Comparison of ENCODE assay signal across 9 mouse cellular contexts in the genomic region with DNA sequence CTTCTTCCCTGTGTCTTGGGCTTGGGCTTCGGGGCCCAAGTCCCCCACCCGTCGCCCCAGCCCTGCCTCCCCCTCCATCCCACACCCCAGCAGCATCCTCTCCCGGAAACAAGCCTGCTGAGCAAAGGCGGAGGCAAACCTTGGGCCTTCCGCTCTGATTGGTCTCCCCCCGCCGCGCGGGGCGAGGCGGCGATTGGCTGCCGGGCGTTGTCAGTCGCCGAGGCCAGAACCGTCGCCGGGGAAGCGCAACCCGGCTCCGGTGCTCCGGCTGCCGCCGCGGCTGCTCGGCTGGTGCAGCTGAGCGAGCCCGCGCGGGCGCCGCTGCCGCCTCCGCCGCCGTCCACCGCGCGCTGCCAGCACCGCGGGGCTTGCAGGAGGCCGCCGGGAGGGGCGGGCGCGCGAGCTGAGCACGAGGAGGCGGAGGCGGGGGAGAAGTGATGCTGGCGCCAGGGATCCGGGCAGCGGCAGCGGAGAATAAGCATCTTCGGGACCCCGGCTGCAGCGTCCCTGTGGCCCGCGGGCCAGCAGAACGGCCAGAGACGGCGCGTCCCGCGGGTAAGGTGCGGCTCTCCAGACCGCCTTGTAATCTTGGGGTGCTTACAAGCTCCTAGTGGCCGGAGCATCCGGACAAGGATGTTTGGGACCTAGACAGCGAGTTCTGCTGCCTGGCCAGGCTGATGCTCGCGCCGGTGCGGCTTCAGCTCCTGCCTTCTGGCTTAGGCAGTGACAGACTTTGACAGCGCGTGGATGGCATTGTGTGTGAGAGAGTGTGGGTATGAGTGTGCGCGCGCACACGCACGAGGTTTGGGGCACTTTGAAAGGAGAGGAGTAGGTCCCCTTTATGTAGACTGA. TPM values are rescaled to one million over a fixed set of nuclear protein-coding genes. Genes with fewer than 3 reads are reported as not detected.
DNase-seq lines count a peak whose midpoint lies in the region; TF ChIP-seq lines count a peak whose summit lies in the region.
"Had no signal": no experiment of that assay in that cellular context is flagged by ENCODE, and none has a peak within 500 bp of the region (broad histone marks: within the 10 kb centered on the region; RNA-seq: fewer than 3 reads in every experiment).

TSS of gene B3galt1 (plus strand) at position 392 of the 852 bp plus-strand sequence.

- TF ChIP-seq CTCF in left cerebral cortex, adult 2 months (IDR thresholded peaks at IDR 0.05): no peak

- intact Hi-C loops in left cerebral cortex, adult 2 months (cut with DNase I): loop anchor here (2.0 to 10.0 kb wide), 6 partner anchors 47 to 783 kb away; no protein-coding TSS in a partner anchor

- H3K27ac ChIP-seq in left cerebral cortex, adult 2 months: peak within 1 kb of the TSS; percentile 98

- peak; percentile 87 for DNase-seq in adrenal gland, postnatal 10 days
- DNase-seq in embryo, embryonic 10.5 days (ENCODE audit: low spot score): peak; percentile 92
- peak; percentile 87 for DNase-seq in gastrocnemius, postnatal 25 days
- DNase-seq in induced T-regulatory cell, adult 2 months (ENCODE audit: low read depth): peak; percentile 39
- peak; percentile 89 to 93 for DNase-seq in left cerebral cortex, adult 2 months (ENCODE audit: extremely low spot score in 1 of 2, low spot score in 2 of 2)
- DNase-seq in lung, postnatal 36 days: peak; percentile 59
- DNase-seq in right cerebral cortex, postnatal 10 days (ENCODE audit: low spot score in 2 of 2): peak; percentile 96 to 97
- peak; percentile 71 for DNase-seq in yolk sac, embryonic 10.5 days (ENCODE audit: low spot score)

- H3K4me3 ChIP-seq in left cerebral cortex, adult 2 months: peak within 1 kb of the TSS; percentile 83

RNA-seq across cellular contexts. Expression of gene B3galt1, which starts in this region (rescaled TPM):
- 10 to 100 TPM in 1 of 2 experiments, 1 to 10 TPM in 1; 9.7 to 12.0 TPM for total RNA-seq in adrenal gland, postnatal 10 days (2021)
- total RNA-seq in gastrocnemius, postnatal 25 days (2021): 1 to 10 TPM; 1.9 to 2.8 TPM
- total RNA-seq in left cerebral cortex, adult 2 months (2021): 10 to 100 TPM; 82.0 to 94.2 TPM
- total RNA-seq: neutrophil, adult 5-6 weeks had no signal

Comparison
In these comparisons a context has a peak if more than half of its experiments do, and no peak if none do; other contexts are left out.
1. Peak in every context shown above with its lines: DNase-seq, H3K4me3 ChIP-seq and H3K27ac ChIP-seq.
2. RNA of gene B3galt1 (total RNA-seq): 82.0 to 94.2 TPM in left cerebral cortex, adult 2 months; 9.7 to 12.0 TPM in adrenal gland, postnatal 10 days and 1.9 to 2.8 TPM in gastrocnemius, postnatal 25 days; every median in the first group is over 4 times any median in the second.
3. DNase-seq: peak in every context shown above with its lines; median percentile 96 in right cerebral cortex, postnatal 10 days; 92 in embryo, embryonic 10.5 days; 91 in left cerebral cortex, adult 2 months; 87 in adrenal gland, postnatal 10 days; 87 in gastrocnemius, postnatal 25 days; 71 in yolk sac, embryonic 10.5 days; 59 in lung, postnatal 36 days; 39 in induced T-regulatory cell, adult 2 months.